Mouse (Mus musculus) A20 (cell line): ENCODE results near the gene Tprn.
"Not testable (repeated sequence)": the region's sequence is repeated elsewhere in the genome, so short reads cannot be mapped to it uniquely, and the experiment has no call there.

Experiments
- DNase-seq: peaks from one replicate; pipeline ENCODE4 v3.0.0-alpha.2; 2011; ENCODE audit warnings: low read depth, low spot score

The Tprn gene

DNA sequence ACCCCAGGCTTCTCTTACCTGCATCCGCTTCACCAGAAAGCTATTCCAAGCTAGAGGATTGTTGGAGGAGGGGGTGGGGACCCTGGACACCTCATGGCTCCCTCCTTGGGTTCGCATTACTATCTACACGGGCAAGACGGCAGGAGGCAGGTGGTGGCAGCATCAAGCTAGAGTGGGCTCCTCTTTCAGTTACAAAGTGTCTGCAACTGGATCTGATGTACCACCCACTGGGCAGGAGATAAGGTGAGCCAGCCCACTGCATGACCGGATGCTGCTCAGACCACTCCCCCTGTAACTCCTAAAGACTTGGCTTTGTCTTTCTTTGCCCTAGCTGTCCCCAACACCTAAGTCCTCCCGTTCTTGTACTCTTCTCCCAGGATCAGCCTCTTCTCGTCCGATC lies 25.8 kb upstream of the Tprn start, which contains the start of gene Rnf224:
Rnf224 (minus strand) TSS at position 174 of the 400 bp plus-strand sequence.
- no peak for DNase-seq

- no peak for DNase-seq
Measured at GRCm38 (mm10) chr2:25237522-25237921, 24.9 kb upstream of the Tprn start.

DNA sequence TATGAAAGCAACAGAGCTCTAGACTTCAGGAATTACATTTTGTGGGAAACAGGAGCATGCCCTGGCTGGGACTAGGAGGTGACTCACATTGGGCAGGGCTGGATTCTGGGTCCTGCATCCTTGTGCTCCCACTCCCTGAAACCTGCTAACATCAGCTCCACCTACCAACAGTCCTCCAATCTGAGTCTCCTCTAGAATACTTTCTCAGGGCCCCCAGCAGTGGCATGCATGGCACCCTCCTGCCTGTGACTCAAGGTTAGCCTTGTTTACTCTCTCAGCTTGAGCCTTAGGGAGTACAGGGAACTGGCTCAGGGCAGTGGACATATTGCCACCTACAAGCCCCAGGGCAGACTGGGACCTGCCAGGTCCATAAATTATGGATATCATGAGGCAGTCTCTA lies 24.3 kb upstream of the Tprn start:
- DNase-seq = no peak

GRCm38 (mm10) chr2:25239766-25240165 lies 22.7 kb upstream of the Tprn start:
- no peak for DNase-seq

DNA sequence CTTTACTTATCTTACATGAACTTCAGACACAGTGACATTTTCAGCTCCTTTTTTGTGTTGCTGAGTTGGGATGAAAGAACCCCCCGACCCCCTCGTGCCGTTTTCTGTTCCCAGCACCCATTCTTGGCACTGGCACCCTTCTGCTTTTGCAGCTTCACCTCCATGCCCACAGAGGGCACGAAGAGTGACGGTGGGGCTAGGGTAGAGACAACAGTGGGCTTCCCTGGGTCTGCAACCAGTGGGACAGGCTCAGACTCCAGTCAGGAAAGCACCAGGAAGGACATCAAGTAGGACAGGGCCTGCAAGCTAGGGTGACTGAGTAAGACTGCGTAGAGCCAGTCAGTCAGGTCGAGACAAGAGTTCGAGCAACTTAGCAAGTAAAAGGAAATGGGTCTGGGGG lies 22.1 kb upstream of the Tprn start:
- no peak for DNase-seq

- peak; percentile 84 for DNase-seq
Measured at GRCm38 (mm10) chr2:25240723-25241437, 21.5 kb upstream of the Tprn start.

- no peak for DNase-seq
Measured at GRCm38 (mm10) chr2:25241438-25241775, 21.0 kb upstream of the Tprn start.

DNA sequence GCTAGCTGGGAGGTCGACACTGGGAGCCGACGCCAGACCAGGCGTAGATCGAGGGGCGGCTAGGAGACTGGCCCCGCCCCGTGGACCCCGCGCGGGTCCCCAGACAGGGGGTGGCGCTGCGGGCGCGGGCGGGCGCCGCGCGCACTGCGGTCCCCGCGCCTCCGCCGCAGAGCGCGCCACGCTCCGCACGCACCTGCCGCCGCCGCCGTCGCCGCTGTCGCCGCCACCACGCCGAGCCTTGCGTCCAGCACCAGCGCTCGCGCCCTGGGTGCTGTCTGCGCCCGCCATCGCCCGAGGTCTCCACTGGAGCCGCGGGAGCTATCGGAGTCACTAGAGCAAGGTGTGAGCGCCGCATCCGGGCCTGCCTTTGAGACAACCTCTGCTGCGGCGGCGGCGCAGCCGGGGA lies 20.3 kb upstream of the Tprn start, which contains the start of the genes Rnf208 and Cysrt1:
Rnf208 (plus strand) TSS at position 155 of the 406 bp plus-strand sequence.
Cysrt1 (minus strand) TSS at position 352 of the 406 bp plus-strand sequence.
- peak; percentile 8 for DNase-seq

DNA sequence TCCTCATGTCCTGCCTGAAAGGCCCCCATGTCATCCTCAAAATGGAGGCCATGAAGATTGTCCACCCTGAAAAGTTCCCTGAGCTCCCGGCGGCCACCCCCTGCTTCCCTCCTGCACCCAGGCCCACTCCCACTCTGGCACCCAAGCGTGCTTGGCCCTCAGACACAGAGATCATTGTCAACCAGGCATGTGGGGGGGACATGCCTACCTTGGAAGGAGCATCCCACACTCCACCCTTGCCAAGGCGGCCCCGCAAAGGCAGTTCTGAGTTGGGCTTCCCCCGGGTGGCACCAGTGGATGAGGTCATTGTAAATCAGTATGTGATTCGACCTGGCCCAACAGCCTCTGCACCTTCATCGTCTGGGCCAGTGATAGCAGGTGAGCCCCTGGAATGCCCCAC lies 19.1 kb upstream of the Tprn start:
- DNase-seq = no peak

GRCm38 (mm10) chr2:25244144-25244543 lies 18.3 kb upstream of the Tprn start:
- no peak for DNase-seq

DNA sequence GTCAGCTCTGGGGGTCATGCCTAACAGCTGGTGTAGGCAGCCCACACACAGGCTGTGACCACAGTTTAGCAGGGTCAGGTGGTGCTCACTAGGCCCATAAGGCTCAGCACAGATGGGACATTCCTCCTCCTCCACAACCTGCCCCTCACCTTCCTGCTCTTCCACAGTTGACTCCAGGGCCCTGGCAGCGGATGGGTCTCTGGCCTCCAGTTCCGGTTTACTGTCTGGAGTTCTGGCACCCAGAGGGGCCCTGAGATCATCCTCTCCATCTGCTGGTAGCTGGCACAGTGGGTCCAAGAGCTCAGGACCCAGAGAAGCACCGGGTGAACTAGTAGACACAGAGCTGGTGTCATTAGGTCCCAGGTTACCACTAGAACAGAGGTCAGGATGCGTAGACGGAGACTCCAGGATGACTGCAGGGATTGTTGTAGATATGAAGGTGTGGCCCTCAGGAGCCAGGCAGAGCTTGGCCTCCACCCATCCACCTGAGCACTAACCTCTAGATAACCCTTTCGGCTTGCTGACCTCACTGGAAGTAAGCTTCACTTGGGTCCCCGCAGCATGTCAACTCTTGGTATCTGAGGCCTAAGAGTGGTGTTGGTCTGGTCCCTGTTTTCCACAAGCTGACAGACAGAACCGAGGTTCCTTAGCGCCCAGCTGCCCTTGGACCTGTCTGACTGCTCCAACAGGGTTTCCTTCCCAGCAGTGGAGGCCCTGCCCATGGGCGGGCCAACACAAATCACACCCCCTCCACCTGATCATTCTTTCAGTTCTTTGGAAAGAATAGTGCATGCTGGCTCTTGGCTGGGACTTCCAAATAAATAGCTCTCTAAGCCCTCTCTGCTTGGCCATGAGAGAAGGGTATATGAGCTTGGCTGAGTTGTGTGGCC lies 16.0 kb upstream of the Tprn start, which contains the start of gene AL732309.1:
AL732309.1 (minus strand) TSS at position 681 of the 890 bp plus-strand sequence.
- DNase-seq = no peak

DNA sequence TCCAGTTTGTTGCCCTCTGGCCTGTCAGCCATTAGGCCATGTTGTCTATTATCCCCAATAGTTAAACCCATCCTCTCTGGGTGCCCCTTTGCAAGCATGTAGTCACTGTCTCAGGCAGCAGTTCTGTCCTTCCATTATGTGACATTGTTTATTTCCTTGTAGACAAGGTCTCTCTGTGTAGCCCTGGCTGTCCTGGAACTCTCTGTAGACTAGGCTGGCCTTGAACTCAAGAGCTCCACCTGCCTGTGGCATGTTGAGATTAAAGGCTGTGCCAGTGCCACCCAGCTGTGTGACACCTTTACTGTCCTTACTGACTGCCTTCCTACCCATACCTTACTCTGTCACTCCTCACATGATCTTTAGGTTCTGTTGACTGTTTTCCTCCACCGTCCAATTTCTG lies 10.1 kb upstream of the Tprn start:
- DNase-seq = peak; percentile 58

GRCm38 (mm10) chr2:25255284-25255779 lies 7.1 kb upstream of the Tprn start, which contains the start of gene Tmem203:
TSS of gene Tmem203 (plus strand) at chr2:25255439.
- peak; percentile 94 for DNase-seq

- peak; percentile 87 for DNase-seq
Measured at GRCm38 (mm10) chr2:25256443-25257109, 5.8 kb upstream of the Tprn start.

DNA sequence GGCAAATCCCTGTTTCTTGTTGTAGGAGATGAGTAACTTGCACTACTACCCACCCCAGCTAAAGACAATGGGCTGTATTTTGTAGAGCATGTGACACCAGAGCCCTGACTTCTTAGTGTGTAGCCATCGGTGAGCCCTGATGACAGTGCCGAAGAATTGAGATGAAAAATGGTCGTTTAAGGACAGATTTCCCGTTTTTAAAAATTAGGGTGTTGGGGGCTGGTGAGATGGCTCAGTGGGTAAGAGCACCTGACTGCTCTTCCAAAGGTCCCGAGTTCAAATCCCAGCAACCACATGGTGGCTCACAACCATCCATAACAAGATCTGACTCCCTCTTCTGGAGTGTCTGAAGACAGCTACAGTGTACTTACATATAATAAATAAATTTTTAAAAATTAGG lies 5.2 kb upstream of the Tprn start:
- DNase-seq = not testable (repeated sequence)

GRCm38 (mm10) chr2:25258887-25259286 lies 3.5 kb upstream of the Tprn start:
- DNase-seq = peak; percentile 52

GRCm38 (mm10) chr2:25261870-25262269 lies 548 bp upstream of the Tprn start:
- DNase-seq = no peak

DNA sequence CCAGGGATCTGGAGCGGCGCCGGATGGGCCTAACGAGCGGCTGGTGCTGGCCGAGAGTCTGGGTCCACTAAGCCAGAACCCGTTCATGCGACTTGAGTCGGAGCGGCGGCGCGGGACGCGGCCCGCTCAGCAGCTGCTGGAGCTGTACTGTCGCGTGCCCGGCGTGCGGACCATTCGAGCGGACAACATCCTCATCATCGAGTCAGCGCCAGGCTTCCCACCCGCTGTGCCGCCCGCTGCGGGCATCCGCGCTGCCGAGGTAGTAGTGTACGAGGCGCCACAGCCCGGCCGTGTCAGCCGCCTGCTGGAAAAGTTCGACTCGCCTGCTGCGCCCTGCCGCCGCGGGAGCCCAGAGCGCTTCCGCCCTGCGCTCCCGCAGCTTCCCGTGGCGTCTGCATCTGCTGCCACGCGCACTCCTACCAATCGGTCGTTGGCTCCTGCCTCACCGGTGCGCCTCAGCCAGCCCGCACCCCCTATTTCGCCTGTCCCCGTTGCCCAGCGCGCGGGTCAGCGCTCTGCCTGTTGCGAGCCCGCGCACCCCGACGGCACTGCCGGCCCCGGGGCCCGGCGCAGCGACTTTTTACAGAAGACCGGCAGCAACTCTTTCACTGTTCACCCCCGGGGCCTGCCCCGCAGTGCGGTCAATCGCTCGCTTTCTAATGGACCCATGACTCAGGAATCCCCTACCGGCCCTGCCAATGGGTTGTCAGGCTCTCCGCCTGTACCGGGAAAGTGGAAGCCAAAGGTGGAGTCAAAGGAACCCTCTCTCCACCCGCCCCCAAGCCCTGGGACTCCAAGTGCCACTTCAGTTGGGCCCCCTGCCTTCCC lies 591 bp downstream of the Tprn start:
- peak; percentile 79 for DNase-seq

GRCm38 (mm10) chr2:25263623-25264285 lies 1.3 kb downstream of the Tprn start:
- DNase-seq = no peak

- no peak for DNase-seq
Measured at GRCm38 (mm10) chr2:25264286-25264660, 1.9 kb downstream of the Tprn start.
